Mouse (Mus musculus) kidney, adult 2 months (tissue): ENCODE results near the gene Cfap97.
"Not testable (repeated sequence)": the region's sequence is repeated elsewhere in the genome, so short reads cannot be mapped to it uniquely, and the experiment has no call there.

Experiments
- CTCF ChIP-seq: fragments of 200-500 bp; conservative IDR thresholded peaks from 2 replicates; pipeline ENCODE4 v1.5.1; 2011; ENCODE audit warnings: low read depth, mild to moderate bottlenecking, control low read depth, low read length, moderate library complexity, mixed read lengths; ENCODE audit not compliant: insufficient read depth, insufficient read length
- POLR2A ChIP-seq: fragments of 200-500 bp; IDR thresholded peaks from one replicate; pipeline ENCODE4 v1.6.1; 2011; ENCODE audit warnings: low read depth, low read length, control low read depth

- not testable (repeated sequence) for TF ChIP-seq CTCF, POLR2A
Measured at GRCm38 (mm10) chr8:46135546-46135945, 16.0 kb upstream of the Cfap97 start.
